Mouse (Mus musculus) thymus, adult 2 months (tissue): ENCODE measurements around the gene Gm21962.

Source experiments
- CTCF ChIP-seq: fragments of 200-500 bp; IDR thresholded peaks from 2 replicates; pipeline ENCODE4 v1.5.1; 2012; ENCODE audit warnings: mild to moderate bottlenecking, control low read depth, low read length, moderate library complexity, borderline replicate concordance; ENCODE audit not compliant: control insufficient read depth, poor library complexity, insufficient read depth; ENCODE audit errors: extremely low read depth
- POLR2A ChIP-seq: fragments of 200-500 bp; IDR thresholded peaks from 2 replicates; pipeline ENCODE4 v1.6.1; 2012; ENCODE audit warnings: mild to moderate bottlenecking, low read length, control low read depth, moderate library complexity; ENCODE audit not compliant: control insufficient read depth, poor library complexity, insufficient read depth; ENCODE audit errors: extremely low read depth

DNA sequence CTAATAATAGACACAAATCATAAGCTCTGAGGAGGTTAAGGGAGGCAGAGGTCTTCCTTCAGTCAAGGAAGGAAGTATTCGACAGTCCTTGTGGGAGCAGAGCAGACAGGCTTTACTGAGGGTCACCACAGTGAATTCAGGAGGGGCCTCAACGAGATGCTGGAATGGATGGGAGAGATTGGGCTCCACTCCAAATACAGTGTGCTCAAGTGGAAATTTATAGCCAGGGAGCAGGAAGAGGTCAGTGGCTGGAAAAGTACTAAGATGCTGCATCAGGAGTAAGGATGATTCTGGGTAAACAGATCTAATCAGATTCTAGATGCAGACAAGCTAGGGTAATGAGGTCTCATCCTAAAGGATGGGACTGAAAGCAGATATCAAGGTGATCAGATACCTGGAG, 44.6 kb downstream of the Gm21962 start:
- TF ChIP-seq POLR2A (no peak), CTCF (no peak)
